Mouse (Mus musculus) thymus, adult 2 months (tissue): ENCODE data around the gene Abcb6. TPM values are rescaled to one million over a fixed set of nuclear protein-coding genes. Genes with fewer than 3 reads are reported as not detected.
A peak's percentile ranks its signal among the peaks of the same experiment; 100 is the strongest.

ENCODE experiments used
- DNase-seq: peaks from one replicate; pipeline ENCODE4 v3.0.0; 2021
- H3K27ac ChIP-seq: fragments of 200-500 bp; 2 replicates; pipeline ENCODE4 v1.5.1; 2012; ENCODE audit warnings: low read length, control low read depth; ENCODE audit not compliant: control insufficient read depth, insufficient read depth
- H3K27me3 ChIP-seq: fragments of 200-500 bp; 2 replicates; pipeline ENCODE4 v1.6.1; 2012; ENCODE audit warnings: mild to moderate bottlenecking, low read length, moderate library complexity, mixed read lengths; ENCODE audit not compliant: control insufficient read depth, insufficient read depth
- H3K36me3 ChIP-seq: fragments of 200-500 bp; 2 replicates; pipeline ENCODE4 v1.6.1; 2012; ENCODE audit warnings: mild to moderate bottlenecking, low read length, moderate library complexity; ENCODE audit not compliant: control insufficient read depth, insufficient read depth
- H3K4me1 ChIP-seq: fragments of 200-500 bp; replicated peaks from 2 replicates; pipeline ENCODE4 v1.6.1; 2012; ENCODE audit warnings: low read length; ENCODE audit not compliant: control insufficient read depth, insufficient read depth
- H3K4me3 ChIP-seq: fragments of 200-500 bp; 2 replicates; pipeline ENCODE4 v1.5.1; 2012; ENCODE audit warnings: mild to moderate bottlenecking, low read length, control low read depth, moderate library complexity; ENCODE audit not compliant: control insufficient read depth, insufficient read depth
- CTCF ChIP-seq: fragments of 200-500 bp; IDR thresholded peaks from 2 replicates; pipeline ENCODE4 v1.5.1; 2012; ENCODE audit warnings: mild to moderate bottlenecking, control low read depth, low read length, moderate library complexity, borderline replicate concordance; ENCODE audit not compliant: control insufficient read depth, poor library complexity, insufficient read depth; ENCODE audit errors: extremely low read depth
- POLR2A ChIP-seq: fragments of 200-500 bp; IDR thresholded peaks from 2 replicates; pipeline ENCODE4 v1.6.1; 2012; ENCODE audit warnings: mild to moderate bottlenecking, low read length, control low read depth, moderate library complexity; ENCODE audit not compliant: control insufficient read depth, poor library complexity, insufficient read depth; ENCODE audit errors: extremely low read depth
- WGBS: fragments of 180-500 bp; shearing (Covaris S2); methylation state at CpG from one replicate; pipeline ENCODE4 v1.1.7; 2018; 5-methylcytosine and 5-hydroxymethylcytosine counted together
- polyA plus RNA-seq: library from polyadenylated mRNA; depleted of rRNA; stranded (reverse); fragments of >200 nt; gene quantifications from 2 replicates; pipeline ENCODE4 v1.2.3, GENCODE M21; 2012; rRNA removed

Gene Abcb6
- polyA plus RNA-seq = 10.2 and 10.9 TPM in 2 replicates

DNA sequence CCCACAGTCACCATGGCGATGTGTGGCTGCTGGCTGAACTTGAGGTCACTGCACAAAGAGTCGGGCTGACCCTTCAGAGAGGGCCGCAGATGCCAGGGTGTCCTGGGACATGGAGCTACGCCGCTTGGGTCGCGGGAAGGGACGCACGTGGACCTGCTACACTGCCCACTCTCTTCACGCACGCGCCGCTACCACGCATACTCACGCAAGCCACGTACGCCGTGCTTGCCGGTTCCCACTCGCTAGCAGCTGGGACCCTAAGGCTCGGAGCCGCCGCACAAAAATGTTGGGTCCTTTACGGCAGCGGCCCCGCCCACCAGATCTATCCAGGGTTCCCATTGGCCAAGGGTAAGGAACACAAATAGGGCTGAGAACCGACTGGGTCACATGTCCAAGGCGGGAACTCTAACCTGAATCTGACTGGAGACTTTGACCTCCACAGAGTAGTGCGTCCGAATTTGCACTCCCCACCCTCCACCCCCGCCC, at the start of gene Abcb6:
Gene Abcb6 (minus strand): TSS at position 288 of the 486 bp plus-strand sequence.
- H3K27me3 ChIP-seq = no peaks in the 10 kb centered on the region
- peaks cover 5% of the 10 kb centered on the region; the same call in 1 of the 2 replicates for H3K36me3 ChIP-seq
- peaks cover 9% of the 10 kb centered on the region for H3K4me1 ChIP-seq
- no peak within 1 kb of the TSS for H3K27ac ChIP-seq
- under 1% methylated on average over 31 of the region's 31 CpGs for WGBS
- peak within 1 kb of the TSS; percentile 79 for H3K4me3 ChIP-seq
- TF ChIP-seq CTCF (no peak), POLR2A (no peak)
- peak; percentile 85 for DNase-seq

DNA sequence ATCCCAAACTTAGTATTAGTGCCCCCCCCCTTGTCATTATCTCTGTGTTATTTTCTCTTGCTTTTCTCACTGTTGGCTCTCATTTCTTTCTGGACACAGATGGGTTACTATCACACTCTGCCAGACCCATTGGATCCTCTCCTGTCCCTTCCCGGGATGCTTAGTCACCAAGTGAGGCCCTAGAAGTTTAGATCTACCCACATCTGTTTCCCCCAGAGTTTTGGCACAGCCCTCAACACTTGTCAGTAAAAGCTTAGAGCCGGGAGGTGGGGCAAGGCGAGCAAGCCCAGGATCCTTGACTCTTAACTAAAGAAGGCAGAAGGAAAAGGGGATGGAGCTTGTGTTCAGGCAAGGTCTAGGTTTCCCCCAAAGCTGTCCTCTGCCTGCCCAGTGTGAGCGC, 49.0 kb upstream of the Abcb6 start:
- DNase-seq = no peak
- TF ChIP-seq POLR2A (no peak), CTCF (no peak)
- Histone ChIP-seq H3K4me3 (no peak overlapping the region), H3K4me1 (peaks cover 11% of the 10 kb centered on the region), H3K36me3 (no peaks in the 10 kb centered on the region), H3K27ac (no peak overlapping the region), H3K27me3 (no peaks in the 10 kb centered on the region)
- 48% methylated on average over 4 of the region's 4 CpGs for WGBS

DNA sequence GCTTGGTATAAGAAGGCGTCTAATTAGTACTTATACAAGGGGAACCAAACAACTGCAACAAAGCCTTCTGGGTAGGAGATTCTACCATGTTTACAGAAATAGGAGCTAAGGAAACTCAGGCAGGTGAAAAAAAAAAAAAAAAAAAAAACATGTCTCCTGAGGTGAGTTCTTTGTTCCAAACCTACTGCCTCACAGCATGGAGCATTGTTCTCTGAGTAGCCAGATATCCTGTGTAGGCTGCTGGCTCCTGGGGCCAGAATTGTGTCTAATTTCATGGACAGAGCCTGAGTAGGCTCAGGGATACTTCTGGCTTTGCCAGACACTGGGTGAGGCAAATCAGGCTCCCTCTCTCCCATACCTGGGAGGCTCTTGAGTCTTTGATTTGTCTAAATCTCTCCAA, 47.5 kb upstream of the Abcb6 start:
- no peak for TF ChIP-seq CTCF
- TF ChIP-seq POLR2A = no peak
- Histone ChIP-seq H3K4me3 (no peak overlapping the region), H3K36me3 (no peaks in the 10 kb centered on the region), H3K4me1 (peaks cover 21% of the 10 kb centered on the region), H3K27me3 (no peaks in the 10 kb centered on the region), H3K27ac (no peak overlapping the region)
- 96% methylated on average over 1 of the region's 1 CpGs for WGBS
- DNase-seq = no peak

DNA sequence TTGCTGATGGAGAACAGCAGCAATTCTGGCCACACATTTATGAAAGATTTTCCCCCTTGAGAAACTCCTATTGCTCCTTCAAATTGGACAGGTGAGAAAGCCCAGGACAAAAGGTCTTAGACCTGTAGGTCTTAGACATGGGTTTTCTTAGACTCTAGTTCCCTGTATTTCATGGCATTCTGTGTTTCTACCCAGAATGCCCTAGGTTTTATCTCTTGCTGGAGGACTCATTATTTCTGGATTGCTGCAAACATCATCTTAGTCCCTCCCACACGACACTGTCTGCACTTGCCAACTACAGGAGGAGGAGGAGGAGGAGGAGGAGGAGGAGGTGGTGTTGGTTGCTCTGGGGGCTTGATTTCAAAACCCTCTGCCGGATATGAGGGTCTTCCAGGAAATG, 45.9 kb upstream of the Abcb6 start:
- Histone ChIP-seq H3K4me1 (peaks cover 30% of the 10 kb centered on the region), H3K36me3 (no peaks in the 10 kb centered on the region), H3K27me3 (no peaks in the 10 kb centered on the region), H3K4me3 (no peak overlapping the region), H3K27ac (no peak overlapping the region; the same call in 1 of the 2 replicates)
- no peak for TF ChIP-seq POLR2A
- TF ChIP-seq CTCF = no peak
- DNase-seq = no peak
- 49% methylated on average over 2 of the region's 2 CpGs for WGBS

DNA sequence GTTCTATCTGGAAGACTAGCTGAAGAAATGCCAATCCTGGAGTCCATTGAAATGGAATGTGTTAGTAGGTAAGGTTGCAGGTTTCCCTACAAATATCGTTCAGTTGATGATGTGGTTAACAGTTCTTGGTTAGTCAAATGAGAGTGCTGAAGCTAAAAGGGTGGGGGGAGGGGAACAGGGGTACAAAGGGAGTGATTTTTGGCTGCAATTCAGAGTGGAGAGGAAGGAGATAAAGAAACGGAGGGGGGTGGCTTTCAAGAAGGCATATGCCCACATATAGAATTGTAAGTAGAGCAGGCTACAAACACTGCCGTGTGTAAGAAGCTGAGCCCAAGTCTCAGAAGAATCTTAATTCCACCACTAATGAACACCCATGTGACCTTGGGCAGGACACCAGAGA, 45.3 kb upstream of the Abcb6 start:
- WGBS = 7% methylated on average over 3 of the region's 3 CpGs
- Histone ChIP-seq H3K27ac (no peak overlapping the region; the same call in 1 of the 2 replicates), H3K36me3 (no peaks in the 10 kb centered on the region), H3K27me3 (no peaks in the 10 kb centered on the region), H3K4me3 (no peak overlapping the region), H3K4me1 (peaks cover 30% of the 10 kb centered on the region)
- TF ChIP-seq CTCF (no peak), POLR2A (no peak)
- no peak for DNase-seq

DNA sequence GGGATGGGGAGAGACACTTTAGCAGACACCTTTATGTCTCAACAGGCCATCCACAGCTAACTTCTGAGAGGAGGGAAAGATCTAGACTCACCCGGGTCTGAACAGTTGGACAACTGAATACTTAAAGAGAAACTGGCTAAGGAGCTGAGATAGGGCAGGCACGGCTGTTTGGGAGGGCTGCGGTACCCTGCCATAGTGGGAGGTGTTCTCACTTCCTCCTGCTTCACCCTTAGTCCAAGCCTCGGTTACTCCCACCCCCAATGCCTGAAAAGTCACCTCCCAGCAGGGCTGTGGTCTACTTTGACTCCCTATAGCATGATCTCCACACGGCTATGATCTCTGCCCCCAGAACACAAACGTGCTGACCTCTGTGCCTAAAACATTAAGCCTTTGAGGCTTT, 43.3 kb upstream of the Abcb6 start:
- no peaks in the 10 kb centered on the region for H3K27me3 ChIP-seq
- 3% methylated on average over 6 of the region's 6 CpGs for WGBS
- TF ChIP-seq POLR2A = no peak
- TF ChIP-seq CTCF = no peak
- H3K27ac ChIP-seq = peak overlapping the region; percentile 75
- peaks cover 36% of the 10 kb centered on the region for H3K4me1 ChIP-seq
- peak; percentile 43 for DNase-seq
- H3K36me3 ChIP-seq = no peaks in the 10 kb centered on the region
- no peak overlapping the region for H3K4me3 ChIP-seq

DNA sequence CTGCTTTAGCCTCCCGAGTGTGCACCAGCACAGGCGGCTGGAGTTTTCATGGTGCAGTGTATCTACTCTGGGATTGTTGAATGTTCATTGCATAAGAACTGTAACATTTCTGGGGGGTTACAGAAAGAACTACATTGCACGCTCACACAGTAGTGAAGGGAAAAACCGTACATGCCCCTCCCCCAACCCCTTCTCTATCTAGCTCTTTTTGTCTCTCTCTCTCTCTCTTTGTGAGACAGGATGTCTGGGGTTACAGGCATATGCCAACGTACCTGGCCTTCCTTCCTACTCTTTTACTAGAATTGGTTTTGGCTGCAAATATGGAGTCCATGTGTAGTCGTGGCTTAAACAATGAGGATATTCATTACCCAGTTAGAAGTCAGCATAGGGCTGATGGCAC, 42.7 kb upstream of the Abcb6 start:
- peak overlapping the region; percentile 78 for H3K27ac ChIP-seq
- no peaks in the 10 kb centered on the region for H3K27me3 ChIP-seq
- peaks cover 38% of the 10 kb centered on the region for H3K4me1 ChIP-seq
- no peak for TF ChIP-seq CTCF
- no peak for TF ChIP-seq POLR2A
- no peaks in the 10 kb centered on the region for H3K36me3 ChIP-seq
- no peak overlapping the region for H3K4me3 ChIP-seq
- peak; percentile 65 for DNase-seq
- WGBS = 33% methylated on average over 6 of the region's 6 CpGs
